Mouse (Mus musculus) brain, embryonic 14.5 days (tissue): ENCODE results near the gene Dctn5. TPM values are rescaled to one million over a fixed set of nuclear protein-coding genes. Genes with fewer than 3 reads are reported as not detected.

Experiments
- DNase-seq: peaks from one replicate; pipeline ENCODE4 v3.0.0-alpha.2; 2011; ENCODE audit warnings: low read depth
- CTCF ChIP-seq: fragments of 200-500 bp; IDR thresholded peaks from 2 replicates; pipeline ENCODE4 v1.5.1; 2012; ENCODE audit warnings: inconsistent platforms, mild to moderate bottlenecking, moderate library complexity, borderline replicate concordance; ENCODE audit not compliant: insufficient read depth, insufficient read length; ENCODE audit errors: extremely low read depth
- POLR2A ChIP-seq: fragments of 200-500 bp; IDR thresholded peaks from 2 replicates; pipeline ENCODE4 v1.6.1; 2012; ENCODE audit warnings: mild to moderate bottlenecking, inconsistent platforms, borderline replicate concordance; ENCODE audit not compliant: poor library complexity, insufficient read depth, insufficient read length, severe bottlenecking; ENCODE audit errors: extremely low read depth
- polyA plus RNA-seq: library from polyadenylated mRNA; depleted of rRNA; stranded (reverse); fragments of >200 nt; gene quantifications from 2 replicates; pipeline ENCODE4 v1.2.3, GENCODE M21; 2012; rRNA removed

The Dctn5 gene
- polyA plus RNA-seq, result 128 and 138 TPM in 2 replicates

- DNase-seq, result peak; percentile 99
- no peak for TF ChIP-seq CTCF
- TF ChIP-seq POLR2A, result no peak
Measured at GRCm38 (mm10) chr7:122132497-122133337, at the start of gene Dctn5, which contains the start of gene Palb2. TSS of gene Dctn5 (plus strand) at chr7:122133041. TSS of gene Palb2 (minus strand) at chr7:122132985.

GRCm38 (mm10) chr7:122087195-122087982 is 45.5 kb upstream of the Dctn5 start:
- TF ChIP-seq CTCF, result no peak
- TF ChIP-seq POLR2A, result no peak

GRCm38 (mm10) chr7:122094564-122095330 is 38.1 kb upstream of the Dctn5 start:
- TF ChIP-seq POLR2A, result no peak
- TF ChIP-seq CTCF, result no peak
- no peak for DNase-seq

More at GRCm38 (mm10) chr7:122087195-122087982, 45.5 kb upstream of the Dctn5 start:
- no peak for DNase-seq

- no peak for TF ChIP-seq POLR2A
- no peak for TF ChIP-seq CTCF
- DNase-seq, result no peak
Measured at GRCm38 (mm10) chr7:122098009-122098408, 34.8 kb upstream of the Dctn5 start.

- no peak for TF ChIP-seq POLR2A
- peak; percentile 75; the same call in 1 of the 2 replicates for TF ChIP-seq CTCF
- peak; percentile 68 for DNase-seq
Measured at GRCm38 (mm10) chr7:122099222-122099621, 33.6 kb upstream of the Dctn5 start.

- DNase-seq, result peak; percentile 48
Measured at GRCm38 (mm10) chr7:122101014-122101746, 31.7 kb upstream of the Dctn5 start.

GRCm38 (mm10) chr7:122101747-122102244 is 31.0 kb upstream of the Dctn5 start, which contains the start of gene Ndufab1:
TSS of gene Ndufab1 (minus strand) at chr7:122101886.
- DNase-seq, result peak; percentile 97
- peak; percentile 33; the same call in 1 of the 2 replicates for TF ChIP-seq POLR2A
- peak; percentile 76 for TF ChIP-seq CTCF

GRCm38 (mm10) chr7:122108206-122108605 is 24.6 kb upstream of the Dctn5 start:
- no peak for DNase-seq
- TF ChIP-seq CTCF (no peak), POLR2A (no peak)

GRCm38 (mm10) chr7:122123518-122123917 is 9.3 kb upstream of the Dctn5 start:
- no peak for TF ChIP-seq CTCF
- no peak for DNase-seq

GRCm38 (mm10) chr7:122125636-122126035 is 7.2 kb upstream of the Dctn5 start:
- TF ChIP-seq POLR2A (no peak), CTCF (peak; percentile 39; the same call in 1 of the 2 replicates)
- DNase-seq, result no peak
